In genomic region chr5:35795481-35796048, GRCm38 (mm10) we compare ENCODE assay signal across 9 mouse cellular contexts. TPM values are rescaled to one million over a fixed set of nuclear protein-coding genes. Genes with fewer than 3 reads are reported as not detected.
DNase-seq lines count a peak whose midpoint lies in the region; ATAC-seq and TF ChIP-seq lines count a peak whose summit lies in the region.
"Had no signal": no experiment of that assay in that cellular context is flagged by ENCODE, and none has a peak within 500 bp of the region (broad histone marks: within the 10 kb centered on the region; RNA-seq: fewer than 3 reads in every experiment).

No protein-coding gene starts in this region.

- ATAC-seq in embryonic facial prominence, embryonic 14.5 days (ENCODE audit: low read depth): peak; percentile 75
- ATAC-seq in heart, embryonic 14.5 days (ENCODE audit: insufficient number of reproducible peaks, insufficient read depth, low FRiP score, low read depth): peak; percentile 70
- ATAC-seq in liver, embryonic 14.5 days (ENCODE audit: insufficient read depth): no peak

- 0 out of 2 replicates have a peak overlapping the region, but pooled peaks have one; percentile 20 for H3K4me3 ChIP-seq in E14TG2a.4 (replicated peaks; ENCODE audit: low read length)
- H3K4me3 ChIP-seq in embryonic facial prominence, embryonic 14.5 days (ENCODE audit: low read depth, low read length): no peak overlapping the region
- no peak overlapping the region for H3K4me3 ChIP-seq in heart, embryonic 14.5 days (ENCODE audit: control insufficient read depth in 1 of 2, insufficient read depth in 1 of 2, low read depth in 1 of 2, low read length in 2 of 2)
- H3K4me3 ChIP-seq in liver, embryonic 14.5 days (ENCODE audit: insufficient read depth in 1 of 2, low read depth in 2 of 2, low read length in 2 of 2): no peak overlapping the region

- H3K4me2 ChIP-seq in embryonic facial prominence, embryonic 14.5 days (ENCODE audit: low read depth, low read length): no peak overlapping the region
- no peak overlapping the region for H3K4me2 ChIP-seq in heart, embryonic 14.5 days (ENCODE audit: low read length)
- H3K4me2 ChIP-seq in liver, embryonic 14.5 days (ENCODE audit: low read depth): no peak overlapping the region

- no peaks in the 10 kb centered on the region for H3K36me3 ChIP-seq in E14TG2a.4 (ENCODE audit: insufficient read depth, low read length)
- H3K36me3 ChIP-seq in embryonic facial prominence, embryonic 14.5 days (ENCODE audit: control insufficient read depth, insufficient read depth, low read length): no peaks in the 10 kb centered on the region
- no peaks in the 10 kb centered on the region for H3K36me3 ChIP-seq in heart, embryonic 14.5 days (ENCODE audit: control insufficient read depth, insufficient read depth, low read length)
- H3K36me3 ChIP-seq in liver, embryonic 14.5 days (replicated peaks; ENCODE audit: control insufficient read depth, insufficient read depth, low read depth): no peaks in the 10 kb centered on the region

- no peak overlapping the region for H3K27ac ChIP-seq in embryonic facial prominence, embryonic 14.5 days (replicated peaks; ENCODE audit: low read depth, low read length)
- peak overlapping the region; percentile 60 to 71 for H3K27ac ChIP-seq in heart, embryonic 14.5 days (replicated peaks in 1 of 2; ENCODE audit: control insufficient read depth in 1 of 2, insufficient read depth in 1 of 2, low read depth in 2 of 2, low read length in 2 of 2)
- no peak overlapping the region for H3K27ac ChIP-seq in liver, embryonic 14.5 days
- H3K27ac ChIP-seq: macrophage had no signal

- peak; percentile 55 for DNase-seq in adrenal gland, postnatal 25 days
- DNase-seq in embryonic facial prominence, embryonic 14.5 days (ENCODE audit: low spot score): peak; percentile 78
- peak; percentile 76 for DNase-seq in kidney, postnatal 10 days
- DNase-seq in liver, embryonic 14.5 days (ENCODE audit: low read depth in 3 of 3, low spot score in 3 of 3): peak in 2 of 3 experiments; percentile 4 to 13
- DNase-seq in ovary, postnatal 36 days (ENCODE audit: low spot score): peak; percentile 65
- peak; percentile 21 for DNase-seq in yolk sac, embryonic 10.5 days (ENCODE audit: low spot score)

- no peaks in the 10 kb centered on the region for H3K27me3 ChIP-seq in E14TG2a.4 (ENCODE audit: insufficient read depth, low read length)
- no peaks in the 10 kb centered on the region for H3K27me3 ChIP-seq in embryonic facial prominence, embryonic 14.5 days (replicated peaks; ENCODE audit: control insufficient read depth, insufficient read depth, low read length)
- H3K27me3 ChIP-seq in heart, embryonic 14.5 days (ENCODE audit: control insufficient read depth, insufficient read depth, low read length): no peaks in the 10 kb centered on the region; the same call in 1 of the 2 replicates
- no peaks in the 10 kb centered on the region for H3K27me3 ChIP-seq in liver, embryonic 14.5 days (ENCODE audit: control insufficient read depth, insufficient read depth, low read length)

- no peak for TF ChIP-seq EP300 in liver, embryonic 14.5 days (IDR thresholded peaks at IDR 0.05; ENCODE audit: low read depth)

- peak; percentile 93 for TF ChIP-seq CTCF in E14TG2a.4 (conservative IDR thresholded peaks at IDR 0.05; ENCODE audit: low read length)
- peak; percentile 96 for TF ChIP-seq CTCF in liver, embryonic 14.5 days (IDR thresholded peaks at IDR 0.05; ENCODE audit: low read depth)

- WGBS in embryonic facial prominence, embryonic 14.5 days: 58% methylated on average over 7 of the region's 7 CpGs
- WGBS in heart, embryonic 14.5 days: 40% methylated on average over 7 of the region's 7 CpGs
- 53% methylated on average over 7 of the region's 7 CpGs for WGBS in liver, embryonic 14.5 days (ENCODE audit: insufficient replicate concordance)

- no peaks in the 10 kb centered on the region for H3K9me3 ChIP-seq in E14TG2a.4 (ENCODE audit: low read length)
- no peaks in the 10 kb centered on the region for H3K9me3 ChIP-seq in embryonic facial prominence, embryonic 14.5 days (ENCODE audit: control insufficient read depth, low read length)
- H3K9me3 ChIP-seq in heart, embryonic 14.5 days (ENCODE audit: control insufficient read depth, low read length): no peaks in the 10 kb centered on the region
- H3K9me3 ChIP-seq in liver, embryonic 14.5 days (ENCODE audit: control insufficient read depth, low read length): no peaks in the 10 kb centered on the region

- peaks cover 54% of the 10 kb centered on the region for H3K4me1 ChIP-seq in E14TG2a.4 (replicated peaks; ENCODE audit: low read depth, low read length)
- no peaks in the 10 kb centered on the region for H3K4me1 ChIP-seq in embryonic facial prominence, embryonic 14.5 days (ENCODE audit: control insufficient read depth, insufficient read depth, low read length)
- peaks cover 18 to 24% of the 10 kb centered on the region in 2 experiments for H3K4me1 ChIP-seq in heart, embryonic 14.5 days (ENCODE audit: control insufficient read depth in 2 of 2, insufficient read depth in 2 of 2, low read length in 2 of 2)
- H3K4me1 ChIP-seq in liver, embryonic 14.5 days (replicated peaks; ENCODE audit: control insufficient read depth in 2 of 2, insufficient read depth in 2 of 2, low read length in 1 of 2): no peaks in the 10 kb centered on the region

- no peak overlapping the region for H3K9ac ChIP-seq in embryonic facial prominence, embryonic 14.5 days (ENCODE audit: low read depth, low read length)
- H3K9ac ChIP-seq in heart, embryonic 14.5 days (ENCODE audit: low read length): no peak overlapping the region
- no peak overlapping the region for H3K9ac ChIP-seq in liver, embryonic 14.5 days (replicated peaks)

RNA-seq across cellular contexts. Expression of gene Ablim2, which starts 37.9 kb away (rescaled TPM):
- total RNA-seq in adrenal gland, postnatal 25 days (2021): 6.0 and 7.8 TPM in 2 replicates
- 3.4 and 5.4 TPM in 2 replicates for polyA plus RNA-seq in embryonic facial prominence, embryonic 14.5 days (2014; fragmentation: Nextera tagmentation; extraction: Ambion mirVana)
- polyA plus RNA-seq in heart, embryonic 14.5 days (2014; fragmentation: Nextera tagmentation; extraction: Ambion mirVana): 3.7 and 4.0 TPM in 2 replicates
- 0.10 and 0.16 TPM in 2 replicates for polyA plus RNA-seq in liver, embryonic 14.5 days (2012; rRNA removed)
- polyA plus RNA-seq in liver, embryonic 14.5 days (2014; fragmentation: Nextera tagmentation; extraction: Ambion mirVana): 0.13 TPM in 1 of 2 replicates, not detected in the other

RNA-seq across cellular contexts. Expression of gene Sh3tc1, which starts 55.8 kb away (rescaled TPM):
- 10.6 and 13.9 TPM in 2 replicates for total RNA-seq in adrenal gland, postnatal 25 days (2021)
- 5.1 and 5.3 TPM in 2 replicates for polyA plus RNA-seq in embryonic facial prominence, embryonic 14.5 days (2014; fragmentation: Nextera tagmentation; extraction: Ambion mirVana)
- 6.3 and 7.8 TPM in 2 replicates for polyA plus RNA-seq in heart, embryonic 14.5 days (2014; fragmentation: Nextera tagmentation; extraction: Ambion mirVana)
- polyA plus RNA-seq in liver, embryonic 14.5 days (2012; rRNA removed): 0.93 and 0.98 TPM in 2 replicates
- 1.5 and 1.8 TPM in 2 replicates for polyA plus RNA-seq in liver, embryonic 14.5 days (2014; fragmentation: Nextera tagmentation; extraction: Ambion mirVana)

Comparison
In these comparisons a context has a peak if more than half of its experiments do, and no peak if none do; other contexts are left out.
1. DNase-seq: peak in every context shown above with its lines; median percentile 78 in embryonic facial prominence, embryonic 14.5 days; 76 in kidney, postnatal 10 days; 65 in ovary, postnatal 36 days; 55 in adrenal gland, postnatal 25 days; 21 in yolk sac, embryonic 10.5 days; 8 in liver, embryonic 14.5 days.
2. H3K27ac ChIP-seq: peak in heart, embryonic 14.5 days (2 of 2); none in embryonic facial prominence, embryonic 14.5 days (single experiment) and liver, embryonic 14.5 days (single experiment).